17 mouse cellular contexts compared by ENCODE assay signal in the genomic region with DNA sequence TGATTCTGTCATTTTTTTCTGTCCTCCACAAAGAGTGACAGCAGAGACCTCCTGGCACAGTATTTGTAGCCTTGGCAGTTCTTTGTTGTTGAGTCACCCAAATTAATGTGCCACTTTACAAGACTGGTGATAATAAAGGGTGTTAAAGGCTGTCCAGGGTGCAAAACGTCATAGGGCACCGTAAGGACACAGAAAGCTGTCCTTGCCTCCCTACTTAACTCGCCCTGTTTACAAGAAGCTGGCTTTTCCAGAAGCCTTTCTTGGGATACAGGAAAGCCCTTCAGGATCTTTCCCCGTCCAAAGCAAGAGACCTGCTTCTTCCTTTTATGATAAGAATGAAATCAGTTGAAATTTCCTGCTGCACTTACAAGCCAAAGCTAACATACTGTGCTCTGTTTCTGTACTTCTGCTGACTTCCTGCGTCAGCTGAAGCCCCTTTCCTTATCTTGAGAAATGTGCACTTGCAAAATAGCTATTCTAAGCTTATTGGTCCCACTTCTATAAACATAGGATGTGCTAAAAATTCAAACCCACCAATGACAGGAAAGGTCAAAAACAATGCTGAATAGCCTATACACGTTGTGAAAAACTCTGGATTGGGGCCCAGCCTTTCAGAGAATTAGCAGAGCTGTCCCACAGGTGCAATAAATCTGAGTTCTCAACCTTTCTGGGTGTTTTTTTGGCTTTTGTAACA. TPM values are rescaled to one million over a fixed set of nuclear protein-coding genes. Genes with fewer than 3 reads are reported as not detected.
DNase-seq lines count a peak whose midpoint lies in the region; ATAC-seq and TF ChIP-seq lines count a peak whose summit lies in the region.
"Had no signal": no experiment of that assay in that cellular context is flagged by ENCODE, and none has a peak within 500 bp of the region (broad histone marks: within the 10 kb centered on the region; RNA-seq: fewer than 3 reads in every experiment).

No protein-coding gene starts in this region.

- no peak for TF ChIP-seq CTCF in heart, adult 2 months (IDR thresholded peaks at IDR 0.05)

- no peaks in the 10 kb centered on the region for H3K4me1 ChIP-seq in limb, embryonic 13.5 days
- no peaks in the 10 kb centered on the region for H3K4me1 ChIP-seq in limb, embryonic 10.5 days
- H3K4me1 ChIP-seq in heart, adult 2 months (ENCODE audit: control insufficient read depth, insufficient read depth, low read length): peaks cover 4% of the 10 kb centered on the region

- no peak for TF ChIP-seq POLR2A in heart, adult 2 months (IDR thresholded peaks at IDR 0.05; ENCODE audit: insufficient read depth, low read depth, low read length)

- H3K27me3 ChIP-seq in limb, embryonic 13.5 days: no peaks in the 10 kb centered on the region
- H3K27me3 ChIP-seq in limb, embryonic 10.5 days (ENCODE audit: low read depth, poor library complexity, severe bottlenecking): no peaks in the 10 kb centered on the region
- H3K27me3 ChIP-seq in heart, adult 2 months (ENCODE audit: control insufficient read depth, insufficient read depth, low read length): no peaks in the 10 kb centered on the region

- H3K27ac ChIP-seq in limb, embryonic 13.5 days: no peak overlapping the region; the same call in 1 of the 2 replicates
- no peak overlapping the region for H3K27ac ChIP-seq in limb, embryonic 10.5 days
- H3K27ac ChIP-seq in heart, adult 2 months: peak overlapping the region; percentile 15

- H3K79me2 ChIP-seq in heart, adult 2 months (replicated peaks; ENCODE audit: control insufficient read depth, insufficient read depth, low read length): no peaks in the 10 kb centered on the region

- H3K9ac ChIP-seq in limb, embryonic 13.5 days: no peak overlapping the region
- H3K9ac ChIP-seq in heart, adult 2 months (ENCODE audit: low read depth, low read length): no peak overlapping the region

- intact Hi-C loops in heart, adult 2 months (cut with DNase I): no loop called here
- intact Hi-C loops in heart, postnatal 10 days (cut with DNase I): no loop called here

- no peak for DNase-seq in limb, embryonic 10.5 days (ENCODE audit: low spot score)
- peak; percentile 2 for DNase-seq in brain, adult 2 months (ENCODE audit: low read depth, low spot score)
- no peak for DNase-seq in heart, adult 2 months
- DNase-seq in heart, postnatal 10 days: peak; percentile 15 to 25
- no peak for DNase-seq in gastrocnemius, adult 8-10 months (ENCODE audit: low spot score in 2 of 2)
- no peak for DNase-seq in right cerebral cortex, adult 2 months (ENCODE audit: low spot score in 2 of 2)
- no peak for DNase-seq in spleen, adult 18-20 months
- DNase-seq: cerebellum, adult 2 months; kidney, postnatal 36 days; layer of hippocampus, postnatal 36 days; midbrain, embryonic 14.5 days; thymus, adult 2 months had no signal

- no peaks in the 10 kb centered on the region for H3K9me3 ChIP-seq in limb, embryonic 13.5 days
- H3K9me3 ChIP-seq in limb, embryonic 10.5 days (replicated peaks): no peaks in the 10 kb centered on the region

- no peaks in the 10 kb centered on the region for H3K36me3 ChIP-seq in limb, embryonic 13.5 days
- H3K36me3 ChIP-seq in limb, embryonic 10.5 days: no peaks in the 10 kb centered on the region
- peaks cover 2% of the 10 kb centered on the region; the same call in 1 of the 2 replicates for H3K36me3 ChIP-seq in heart, adult 2 months (ENCODE audit: control insufficient read depth, insufficient read depth, low read length)

- H3K4me3 ChIP-seq in limb, embryonic 13.5 days: no peak overlapping the region
- no peak overlapping the region for H3K4me3 ChIP-seq in limb, embryonic 10.5 days
- H3K4me3 ChIP-seq in heart, adult 2 months: no peak overlapping the region

- 53% methylated on average over 6 of the region's 6 CpGs for WGBS in limb, embryonic 13.5 days
- WGBS in limb, embryonic 10.5 days: 68% methylated on average over 6 of the region's 6 CpGs
- WGBS in heart, adult 2 months: 6% methylated on average over 6 of the region's 6 CpGs

- no peak for TF ChIP-seq EP300 in heart, adult 2 months (IDR thresholded peaks at IDR 0.05; ENCODE audit: insufficient read depth, low read depth, low read length)

- ATAC-seq in limb, embryonic 13.5 days (ENCODE audit: low FRiP score, low read depth): peak; percentile 66; the same call in 1 of the 2 replicates

- H3K4me2 ChIP-seq in limb, embryonic 13.5 days (replicated peaks): no peak overlapping the region

RNA-seq across cellular contexts. Expression of a gene that starts 13.2 kb away (rescaled TPM):
- not detected in 2 replicates for polyA plus RNA-seq in limb, embryonic 13.5 days (2015; fragmentation: Nextera tagmentation; extraction: Ambion mirVana)
- not detected in 2 replicates for polyA plus RNA-seq in limb, embryonic 10.5 days (2016; fragmentation: Nextera tagmentation; extraction: Ambion mirVana)
- not detected for total RNA-seq in heart, adult 2 months (2021)
- 2.0 TPM in 1 of 2 replicates, not detected in the other for polyA plus RNA-seq in heart, adult 2 months (2012; rRNA removed)
- not detected for total RNA-seq in heart, postnatal 10 days (2021)
- total RNA-seq in gastrocnemius, adult 8-10 months (2022): not detected
- total RNA-seq: adrenal gland, postnatal 36 days; granulocyte monocyte progenitor cell, adult 5-6 weeks; layer of hippocampus, postnatal 36 days had no signal
- polyA plus RNA-seq: cerebellum, adult 2 months; midbrain, embryonic 14.5 days; neural tube, embryonic 11.5 days; spleen, adult 2 months had no signal

RNA-seq across cellular contexts. Expression of a gene that starts 46.9 kb away (rescaled TPM):
- polyA plus RNA-seq in limb, embryonic 13.5 days (2015; fragmentation: Nextera tagmentation; extraction: Ambion mirVana): not detected in 2 replicates
- not detected in 2 replicates for polyA plus RNA-seq in limb, embryonic 10.5 days (2016; fragmentation: Nextera tagmentation; extraction: Ambion mirVana)
- not detected for total RNA-seq in heart, adult 2 months (2021)
- not detected in 2 replicates for polyA plus RNA-seq in heart, adult 2 months (2012; rRNA removed)
- not detected for total RNA-seq in heart, postnatal 10 days (2021)
- total RNA-seq in gastrocnemius, adult 8-10 months (2022): not detected
- total RNA-seq: granulocyte monocyte progenitor cell, adult 5-6 weeks; layer of hippocampus, postnatal 36 days had no signal
- polyA plus RNA-seq: cerebellum, adult 2 months; midbrain, embryonic 14.5 days; neural tube, embryonic 11.5 days; spleen, adult 2 months; thymus, adult 2 months had no signal

Comparison
In these comparisons a context has a peak if more than half of its experiments do, and no peak if none do; other contexts are left out.
1. DNase-seq: peak in brain, adult 2 months (single experiment) and heart, postnatal 10 days (2 of 2); none in limb, embryonic 10.5 days (single experiment), heart, adult 2 months (0 of 2), gastrocnemius, adult 8-10 months (0 of 2), right cerebral cortex, adult 2 months (0 of 2) and spleen, adult 18-20 months (0 of 2).